8 mouse cellular contexts compared by ENCODE assay signal in genomic region chr13:31956584-31956983, GRCm38 (mm10).
DNase-seq lines count a peak whose midpoint lies in the region; ATAC-seq and TF ChIP-seq lines count a peak whose summit lies in the region.
"Had no signal": no experiment of that assay in that cellular context is flagged by ENCODE, and none has a peak within 500 bp of the region (broad histone marks: within the 10 kb centered on the region; RNA-seq: fewer than 3 reads in every experiment).

No protein-coding gene starts in this region.

- WGBS in forebrain, embryonic 10.5 days: 79% methylated on average over 6 of the region's 6 CpGs

- no peak for DNase-seq in testis, postnatal 14 days (ENCODE audit: low spot score)
- peak; percentile 19 for DNase-seq in gastrocnemius, postnatal 14 days
- peak; percentile 61 for DNase-seq in liver
- DNase-seq in spleen, postnatal 14 days (ENCODE audit: low spot score in 2 of 2): peak; percentile 10 to 12
- no peak for DNase-seq in forebrain, embryonic 10.5 days (ENCODE audit: extremely low spot score, low spot score)

- no peak for TF ChIP-seq POLR2A in testis, adult 2 months (IDR thresholded peaks at IDR 0.05; ENCODE audit: control insufficient read depth, low read depth, low read length)

- peak; percentile 84; the same call in 1 of the 2 replicates for TF ChIP-seq CTCF in testis, adult 2 months (IDR thresholded peaks at IDR 0.05; ENCODE audit: control insufficient read depth, insufficient read depth, insufficient replicate concordance, low read depth, low read length)

- no peaks in the 10 kb centered on the region for H3K36me3 ChIP-seq in testis, adult 2 months (ENCODE audit: control insufficient read depth, insufficient read depth, low read length)
- no peaks in the 10 kb centered on the region for H3K36me3 ChIP-seq in forebrain, embryonic 10.5 days (replicated peaks)

- intact Hi-C loops in gastrocnemius, postnatal 14 days (cut with DNase I; ENCODE audit: low total_unique reads): loop anchor here (2.0 kb wide), 1 partner anchor 156 kb away; no protein-coding TSS in a partner anchor

- H3K27ac ChIP-seq in testis, adult 2 months (ENCODE audit: control insufficient read depth, insufficient read depth, low read depth, low read length): no peak overlapping the region
- H3K27ac ChIP-seq in forebrain, embryonic 10.5 days: no peak overlapping the region
- H3K27ac ChIP-seq: macrophage had no signal

- ATAC-seq in activated CD4-positive, CD25-positive, alpha-beta regulatory T cell, adult 4 months: peak; percentile 32

- no peaks in the 10 kb centered on the region for H3K4me1 ChIP-seq in testis, adult 2 months (ENCODE audit: control insufficient read depth, insufficient read depth, low read length)
- peaks cover 28% of the 10 kb centered on the region for H3K4me1 ChIP-seq in forebrain, embryonic 10.5 days

- no peaks in the 10 kb centered on the region for H3K27me3 ChIP-seq in testis, adult 2 months (ENCODE audit: control insufficient read depth, insufficient read depth, low read length)
- no peaks in the 10 kb centered on the region for H3K27me3 ChIP-seq in forebrain, embryonic 10.5 days (ENCODE audit: poor library complexity, severe bottlenecking)

- H3K4me3 ChIP-seq in testis, adult 2 months (ENCODE audit: control insufficient read depth, low read depth, low read length): no peak overlapping the region
- H3K4me3 ChIP-seq in forebrain, embryonic 10.5 days: no peak overlapping the region

- H3K9me3 ChIP-seq in forebrain, embryonic 10.5 days: no peaks in the 10 kb centered on the region

Comparison
In these comparisons a context has a peak if more than half of its experiments do, and no peak if none do; other contexts are left out.
1. DNase-seq: peak in gastrocnemius, postnatal 14 days (single experiment), liver (single experiment) and spleen, postnatal 14 days (2 of 2); none in testis, postnatal 14 days (single experiment) and forebrain, embryonic 10.5 days (single experiment).